Mouse (Mus musculus): ENCODE results near the gene Nans. TPM values are rescaled to one million over a fixed set of nuclear protein-coding genes. Genes with fewer than 3 reads are reported as not detected.
A peak's percentile ranks its signal among the peaks of the same experiment; 100 is the strongest.

The Nans gene
- total RNA-seq, 2 experiments from 2014 or later = 39.9 to 52.9 TPM

DNA sequence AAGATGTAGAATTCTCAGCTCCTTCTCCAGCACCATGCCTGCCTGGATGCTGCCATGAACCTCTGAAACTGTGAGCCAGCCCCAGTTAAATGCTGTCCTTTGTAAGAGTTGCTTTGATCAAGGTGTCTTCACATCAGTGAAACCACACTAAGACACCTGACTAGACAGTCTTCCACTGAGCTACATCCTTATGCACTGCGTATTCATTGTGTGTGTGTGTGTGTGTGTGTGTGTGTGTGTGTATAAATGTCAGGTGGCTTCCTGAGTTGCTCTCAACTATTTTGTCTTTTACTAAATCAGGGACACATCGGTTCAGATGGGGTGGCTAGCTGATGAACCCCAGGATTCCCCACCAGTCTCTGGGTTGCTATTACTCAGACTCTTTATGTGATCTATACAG lies 10.0 kb upstream of the Nans start:
- ATAC-seq (ENCODE audit: poor library complexity, severe bottlenecking) = no peak

DNA sequence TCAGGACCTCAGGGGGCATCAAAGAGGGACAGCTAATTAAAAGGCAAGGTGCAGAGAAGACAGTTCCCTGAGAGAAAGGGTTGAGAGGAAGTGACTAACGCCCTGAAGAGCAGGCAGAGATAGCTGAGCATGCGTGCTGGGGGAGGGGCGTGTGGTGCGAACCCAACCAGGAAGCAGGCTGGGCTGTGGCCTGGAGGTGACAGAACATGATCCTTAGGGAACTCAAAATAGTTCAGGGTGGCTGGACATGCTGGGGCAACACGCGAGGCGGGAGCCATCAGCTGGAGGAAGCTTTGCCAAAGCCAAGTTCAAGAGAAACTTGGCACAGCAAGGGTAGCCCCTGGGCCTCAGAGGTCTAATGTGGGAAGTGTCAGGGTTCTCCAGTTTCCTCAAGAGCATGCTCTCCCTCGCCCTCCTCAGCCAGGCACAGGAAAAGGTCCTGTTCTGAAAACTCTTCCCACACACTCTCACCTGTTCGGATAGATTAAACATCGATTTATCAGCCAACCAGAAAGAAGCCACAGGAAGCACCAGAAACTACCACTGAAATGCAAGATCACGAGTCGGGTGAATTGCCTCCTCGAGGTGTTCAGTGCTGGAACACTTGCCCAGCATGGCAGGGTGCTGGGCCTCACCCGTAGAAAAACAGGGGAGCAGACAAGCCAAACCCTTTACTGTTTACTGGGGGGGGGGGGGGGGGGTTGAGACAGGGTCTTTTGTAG lies 3.2 kb upstream of the Nans start:
- peak; percentile 78 for ATAC-seq (ENCODE audit: poor library complexity, severe bottlenecking)

DNA sequence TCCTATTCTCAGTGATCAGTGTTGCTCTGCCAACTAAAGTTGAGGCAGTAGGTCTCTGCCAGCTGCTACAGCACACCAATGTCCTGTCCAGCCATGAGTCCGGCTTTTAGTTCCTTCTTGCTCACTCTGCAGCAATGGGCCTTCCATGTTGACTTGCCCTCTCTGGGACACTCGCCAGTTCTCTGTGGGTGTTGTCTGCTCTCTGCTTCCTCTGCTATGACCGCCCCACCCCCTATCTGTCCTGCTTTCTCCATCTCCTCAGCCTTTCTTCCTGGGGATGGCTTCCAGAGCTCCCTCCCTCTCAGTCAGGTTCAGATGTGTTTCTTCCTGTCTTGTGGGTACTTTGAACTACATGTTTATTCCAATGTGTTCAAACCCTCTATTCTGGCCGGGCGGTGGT lies 1.7 kb upstream of the Nans start:
- no peak for ATAC-seq (ENCODE audit: poor library complexity, severe bottlenecking)

DNA sequence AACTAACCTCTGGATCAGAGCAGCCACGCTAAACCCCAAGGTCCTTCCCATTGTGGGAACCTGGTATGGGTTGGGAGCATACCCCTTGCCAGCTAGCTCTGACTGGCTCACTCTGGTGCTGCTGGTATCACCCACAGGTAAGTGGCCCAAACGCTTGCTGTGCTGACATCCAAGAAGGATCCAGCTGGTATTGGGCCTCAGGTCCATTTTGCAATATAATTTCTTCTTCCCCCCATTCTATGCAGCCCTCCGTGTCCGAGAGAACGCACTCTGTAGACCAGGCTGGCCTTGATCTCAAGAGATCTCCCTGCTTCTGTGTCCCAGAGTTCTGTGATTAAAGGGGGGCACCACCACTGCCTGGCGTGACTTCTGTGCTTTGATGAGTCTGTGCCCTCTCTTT lies 4.0 kb downstream of the Nans start:
- no peak for ATAC-seq (ENCODE audit: poor library complexity, severe bottlenecking)

DNA sequence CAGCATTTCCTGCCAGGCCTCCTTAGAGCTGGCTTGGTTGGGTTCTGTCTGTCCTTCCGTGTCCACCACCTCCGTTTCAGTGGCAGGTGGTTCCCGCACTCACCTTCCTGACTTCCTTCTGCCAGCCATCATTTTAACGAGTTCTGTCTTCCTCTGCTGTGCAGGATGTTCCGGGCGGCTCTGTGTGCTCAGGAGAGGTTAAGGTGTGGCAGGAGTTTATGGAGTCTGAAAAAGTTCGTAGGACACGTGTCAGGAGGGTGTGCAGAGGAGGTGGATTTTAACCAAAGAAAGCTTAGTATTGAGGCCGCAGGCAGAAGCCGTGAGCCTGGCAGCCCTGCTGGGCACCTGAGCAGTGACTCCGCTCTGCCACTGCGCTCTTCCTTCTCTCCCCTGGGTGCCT lies 6.5 kb downstream of the Nans start:
- ATAC-seq (ENCODE audit: poor library complexity, severe bottlenecking) = no peak

DNA sequence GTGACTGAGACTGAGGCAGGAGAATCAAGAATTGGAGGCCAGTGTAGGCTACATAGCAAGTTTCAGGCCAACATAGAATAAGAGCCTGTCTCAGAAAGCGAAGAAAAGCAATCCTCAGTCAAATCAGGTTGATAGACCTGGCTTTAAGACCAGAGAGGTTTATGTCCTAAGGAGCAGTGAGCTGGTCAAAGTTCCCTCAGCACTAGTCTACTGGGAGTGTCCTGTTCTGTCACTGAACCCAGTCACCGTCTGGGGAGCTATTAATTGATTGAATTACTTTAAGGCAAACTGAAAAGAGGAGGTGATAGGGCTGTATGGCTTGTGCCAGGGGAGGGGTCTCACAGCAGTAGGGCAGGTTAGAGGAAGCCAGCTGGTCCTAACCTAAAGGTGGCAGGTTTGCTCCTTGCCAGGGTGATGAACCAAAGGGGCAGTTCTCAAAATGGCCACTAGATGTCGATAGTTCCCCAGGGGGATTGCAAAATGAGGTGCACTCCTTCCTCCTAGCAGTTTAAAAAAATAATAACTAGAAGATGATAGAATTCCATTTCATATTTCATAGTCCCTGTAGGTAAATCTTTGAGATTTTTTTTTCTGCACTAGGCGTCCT lies 8.3 kb downstream of the Nans start:
- peak; percentile 90 for ATAC-seq (ENCODE audit: poor library complexity, severe bottlenecking)

DNA sequence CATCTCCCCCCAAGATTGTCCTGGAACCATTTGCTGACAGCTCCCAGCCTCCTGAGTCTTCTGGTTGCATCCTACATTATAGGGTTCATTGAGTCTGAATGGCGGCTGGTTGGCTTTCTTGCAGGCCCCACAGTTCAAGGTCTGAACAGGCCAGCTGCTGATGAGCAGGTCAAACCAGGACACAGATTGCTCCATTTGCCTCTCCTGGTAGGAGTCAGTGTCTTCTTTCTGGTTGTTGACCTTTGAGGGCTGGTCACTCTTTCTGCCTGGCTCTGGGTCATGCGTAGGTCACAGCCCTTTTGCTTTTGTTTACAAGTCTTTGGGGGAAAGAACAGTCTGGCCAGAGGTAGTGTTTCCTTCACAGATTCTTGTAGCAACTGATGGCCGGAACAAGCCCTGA lies 9.5 kb downstream of the Nans start:
- ATAC-seq (ENCODE audit: poor library complexity, severe bottlenecking) = no peak

DNA sequence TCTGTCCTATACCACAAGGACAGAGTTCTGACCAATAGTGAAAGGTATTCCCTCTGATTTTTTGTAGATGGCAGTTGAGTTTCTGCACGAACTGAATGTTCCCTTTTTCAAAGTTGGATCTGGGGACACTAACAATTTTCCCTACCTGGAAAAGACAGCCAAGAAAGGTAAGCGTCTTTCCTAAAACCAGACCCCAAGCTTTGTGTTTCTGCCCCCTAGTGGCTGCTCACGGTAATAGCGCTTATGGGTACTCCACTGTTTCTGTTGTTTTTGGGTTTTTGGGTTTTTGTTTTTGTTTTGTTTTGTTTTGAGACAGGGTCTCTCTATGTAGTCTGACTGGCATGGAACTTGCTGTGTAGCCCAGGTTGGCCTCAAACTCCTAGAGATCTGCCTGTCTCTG lies 9.9 kb downstream of the Nans start:
- no peak for ATAC-seq (ENCODE audit: poor library complexity, severe bottlenecking)

DNA sequence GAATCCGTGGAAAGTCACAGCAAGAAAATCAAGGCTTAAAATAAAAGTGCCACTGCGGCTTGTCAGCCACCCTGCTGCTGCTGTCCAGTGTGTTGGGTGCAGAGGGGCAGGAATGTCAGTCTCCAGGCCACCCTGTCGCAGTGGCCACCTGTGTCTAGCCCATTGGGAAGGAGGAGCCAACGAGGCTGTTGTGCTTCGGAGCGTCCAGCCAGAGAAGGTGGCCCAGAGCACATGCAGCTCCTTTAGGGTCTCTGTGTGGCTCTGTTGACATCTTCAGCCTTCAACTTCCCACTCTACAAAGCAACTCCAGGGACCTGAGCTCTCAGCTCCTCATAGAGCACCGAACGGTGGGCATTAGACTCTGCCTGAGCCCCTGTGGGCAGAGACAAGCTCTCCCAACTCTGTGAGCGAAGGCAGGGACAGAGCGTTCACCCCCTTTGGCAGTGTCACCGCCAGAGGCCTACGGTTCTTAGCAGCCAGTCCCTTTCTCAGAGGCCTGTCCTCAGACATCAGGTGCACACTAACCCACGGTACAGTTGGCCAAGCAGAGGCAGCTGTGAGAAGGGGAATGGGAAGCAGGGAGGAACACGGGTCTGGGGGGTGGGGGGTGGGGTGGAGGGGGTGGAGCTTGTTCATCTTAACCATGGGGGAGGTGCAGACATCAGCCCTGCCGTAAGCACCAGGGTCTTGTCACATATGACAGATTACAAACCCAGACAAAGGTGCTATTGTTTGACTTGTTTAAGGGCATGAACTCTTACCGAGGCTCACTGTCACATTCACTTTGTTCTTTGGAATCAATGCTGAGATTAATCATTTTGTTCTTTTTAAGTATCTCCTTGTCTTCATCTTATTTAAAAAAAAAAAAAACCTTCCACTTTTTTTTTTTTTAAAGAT lies 13.8 kb downstream of the Nans start:
- ATAC-seq (ENCODE audit: poor library complexity, severe bottlenecking) = no peak

DNA sequence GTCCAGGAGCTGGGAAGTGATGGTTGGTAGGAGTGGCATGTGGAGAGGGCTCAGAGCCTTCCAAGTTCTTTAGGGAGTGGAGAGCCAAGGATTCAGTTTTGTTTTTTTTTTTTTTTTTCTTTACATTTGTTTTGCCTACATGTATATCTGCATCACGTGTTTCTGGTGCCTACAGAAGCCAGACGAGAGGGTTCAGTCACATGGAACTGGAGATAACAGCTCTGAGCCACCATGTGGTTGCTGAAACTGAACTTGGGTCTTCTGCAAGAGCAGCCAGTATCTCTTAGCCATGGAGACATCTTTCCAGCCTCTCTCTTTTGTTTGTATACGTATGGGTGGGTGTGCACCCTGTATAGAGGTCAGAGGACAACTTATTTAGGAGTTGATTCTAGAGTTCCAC lies 14.8 kb downstream of the Nans start:
- no peak for ATAC-seq (ENCODE audit: poor library complexity, severe bottlenecking)

DNA sequence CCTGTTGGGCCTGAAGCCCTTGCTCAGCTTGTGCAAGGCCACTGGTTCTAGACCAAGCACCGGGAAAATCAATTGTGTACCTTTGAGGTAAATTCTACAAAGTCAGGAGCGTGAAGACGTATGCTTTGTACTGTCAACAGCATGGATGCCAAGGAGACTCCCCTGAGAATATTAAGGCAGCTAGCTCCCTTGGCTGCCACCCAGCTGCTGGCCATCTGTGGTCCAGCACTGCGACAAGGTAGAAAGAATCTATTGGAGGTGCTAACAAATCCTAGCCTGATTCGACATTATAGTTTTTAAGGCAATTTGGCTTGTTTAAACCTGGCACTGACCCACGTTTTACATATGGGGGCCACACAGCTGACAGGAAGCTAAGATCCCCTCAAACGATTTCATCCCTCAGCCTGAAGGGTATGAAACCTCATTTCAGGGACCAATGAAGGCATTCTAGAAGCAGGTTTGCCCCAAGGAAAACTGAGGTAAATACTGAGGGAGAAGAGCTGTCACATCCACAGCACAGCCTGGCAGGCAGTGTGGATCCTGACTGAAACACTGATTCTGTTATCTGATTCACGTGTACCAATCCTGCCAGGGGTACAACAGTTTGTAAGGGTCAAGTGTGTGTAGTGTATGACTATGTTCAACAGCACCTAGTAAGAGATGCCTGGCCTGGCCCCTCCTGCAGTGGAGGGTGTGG lies 16.5 kb downstream of the Nans start:
- no peak for ATAC-seq (ENCODE audit: poor library complexity, severe bottlenecking)

DNA sequence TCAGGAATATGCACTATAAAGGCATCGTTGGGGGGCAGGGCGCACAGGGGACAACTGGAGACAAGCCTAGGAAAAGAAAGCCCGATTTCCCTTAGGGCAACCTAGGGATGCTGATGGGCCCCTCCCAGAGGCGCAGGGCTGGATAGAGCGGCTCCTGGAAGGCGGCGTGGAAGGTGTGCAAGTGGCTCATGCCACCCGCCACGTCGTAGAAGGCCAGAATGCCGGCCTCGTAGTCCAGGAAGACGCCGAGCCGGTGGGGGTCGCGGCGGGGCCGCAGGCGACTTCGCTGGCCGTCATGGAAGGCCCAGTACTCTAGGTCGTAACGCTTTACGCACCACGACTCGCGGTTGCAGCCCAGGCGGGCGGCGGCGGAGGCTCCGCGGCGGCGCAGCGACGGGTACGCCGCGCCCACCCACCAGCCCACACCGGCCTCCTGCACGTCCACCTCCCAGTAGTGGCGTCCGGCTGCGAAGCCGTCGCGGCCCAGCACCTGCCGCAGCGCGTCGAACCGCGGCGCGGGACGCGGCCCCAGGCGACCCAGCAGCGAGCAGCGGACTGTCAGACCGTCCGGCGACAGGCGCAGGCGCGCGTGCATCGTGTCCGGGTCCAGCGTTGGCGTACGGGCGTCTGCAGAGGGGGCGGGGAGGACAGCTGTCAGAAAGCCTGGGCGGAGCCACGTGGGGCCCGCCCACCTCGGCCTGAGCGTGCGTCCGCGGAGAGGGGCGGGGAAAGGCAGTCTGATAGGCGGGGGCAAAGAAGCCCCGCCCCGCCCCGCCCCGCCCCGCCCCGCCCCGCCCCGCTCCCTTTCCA lies 18.0 kb downstream of the Nans start:
- ATAC-seq (ENCODE audit: poor library complexity, severe bottlenecking) = peak; percentile 99

DNA sequence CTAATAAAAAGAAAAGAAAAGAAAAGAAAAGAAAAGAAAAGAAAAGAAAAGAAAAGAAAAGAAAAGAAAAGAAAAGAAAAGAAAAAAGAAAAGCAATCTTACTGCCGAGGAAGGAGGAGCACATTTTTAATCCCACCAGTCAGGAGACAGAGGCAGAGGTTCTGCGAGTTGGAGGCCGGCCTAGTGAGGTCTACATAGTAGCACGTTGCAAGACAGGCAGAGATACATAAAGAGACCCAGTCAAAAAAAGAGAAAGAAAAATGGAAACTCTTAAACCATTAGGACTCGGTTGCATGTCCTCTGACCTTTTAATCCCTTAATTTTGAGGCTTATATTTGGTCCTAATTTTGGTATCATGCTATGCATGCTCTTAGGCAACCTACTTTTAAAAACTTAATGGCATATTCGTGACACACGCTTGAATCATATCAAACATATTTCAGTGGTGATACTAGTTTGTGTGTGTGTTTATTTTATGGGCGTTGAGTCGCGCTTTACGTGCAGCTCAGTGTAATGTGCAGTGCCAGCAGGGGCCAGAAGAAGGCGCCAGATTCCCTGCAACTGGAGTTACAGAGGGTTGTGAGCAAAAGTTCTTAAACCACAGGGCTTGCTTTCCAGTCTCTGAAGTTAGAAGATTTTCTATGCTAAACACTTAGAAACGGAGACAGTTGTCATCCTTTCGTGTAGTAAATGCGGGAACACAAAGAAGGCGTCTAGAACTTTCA lies 18.9 kb downstream of the Nans start:
- peak; percentile 71 for ATAC-seq (ENCODE audit: poor library complexity, severe bottlenecking)

DNA sequence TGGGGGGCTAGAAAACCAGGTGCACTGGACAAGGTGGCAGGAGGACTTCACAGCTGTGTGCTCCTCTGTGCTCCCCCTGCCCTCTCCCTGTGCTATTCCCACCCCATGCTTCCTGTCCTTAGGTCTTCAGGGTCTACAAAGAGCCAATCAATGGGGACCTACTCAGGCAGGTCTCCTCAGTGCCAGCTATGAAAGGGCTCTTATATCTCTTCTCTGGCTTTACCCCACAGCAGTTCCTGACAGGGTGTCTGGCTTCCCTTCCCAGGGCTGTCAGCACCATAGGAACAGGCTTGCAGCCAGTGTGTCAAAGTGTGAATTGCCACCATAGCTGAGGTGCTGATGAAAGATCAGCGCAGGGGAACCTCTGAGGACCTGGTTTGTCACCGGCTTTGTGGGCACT lies 31.4 kb downstream of the Nans start:
- ATAC-seq (ENCODE audit: poor library complexity, severe bottlenecking) = no peak

DNA sequence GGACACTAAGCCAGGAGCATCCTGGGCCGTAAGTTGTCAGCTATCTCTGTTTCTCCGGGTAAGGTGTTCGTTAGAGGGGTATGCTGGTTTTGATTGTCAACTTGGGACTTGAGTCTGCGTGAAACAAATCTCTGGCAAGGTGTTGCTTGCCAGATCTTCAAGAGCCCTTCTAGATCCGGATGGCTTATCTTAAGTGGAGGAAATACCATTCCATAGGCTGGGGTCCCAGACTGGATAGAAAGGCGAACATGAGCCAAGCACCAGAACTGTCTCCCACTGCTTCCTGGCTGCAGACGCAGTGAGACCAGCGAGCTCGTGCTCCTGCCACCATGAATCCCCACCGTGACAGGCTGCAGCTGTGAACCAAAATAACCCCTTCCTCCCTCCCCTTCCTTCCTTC lies 32.4 kb downstream of the Nans start:
- no peak for ATAC-seq (ENCODE audit: poor library complexity, severe bottlenecking)

DNA sequence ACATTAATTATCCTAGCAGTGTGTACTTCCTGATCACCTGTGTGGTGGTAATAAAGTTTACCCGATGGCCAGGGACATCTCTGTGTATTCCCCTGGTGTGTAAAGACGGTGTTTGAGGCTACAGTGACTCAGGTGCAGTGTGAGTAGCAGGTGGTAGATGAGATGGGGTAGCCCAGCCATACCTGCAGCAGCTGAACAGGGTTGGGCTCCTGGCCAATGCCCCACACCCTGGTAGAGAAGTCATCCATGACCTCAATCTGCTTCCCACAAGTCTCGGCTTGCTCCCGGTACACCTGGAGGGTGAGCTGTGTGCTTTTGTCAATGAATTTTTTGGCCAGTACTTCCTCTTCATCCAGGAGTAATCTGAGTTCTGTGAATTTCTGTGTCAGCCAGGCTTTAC lies 34.3 kb downstream of the Nans start:
- ATAC-seq (ENCODE audit: poor library complexity, severe bottlenecking) = no peak

DNA sequence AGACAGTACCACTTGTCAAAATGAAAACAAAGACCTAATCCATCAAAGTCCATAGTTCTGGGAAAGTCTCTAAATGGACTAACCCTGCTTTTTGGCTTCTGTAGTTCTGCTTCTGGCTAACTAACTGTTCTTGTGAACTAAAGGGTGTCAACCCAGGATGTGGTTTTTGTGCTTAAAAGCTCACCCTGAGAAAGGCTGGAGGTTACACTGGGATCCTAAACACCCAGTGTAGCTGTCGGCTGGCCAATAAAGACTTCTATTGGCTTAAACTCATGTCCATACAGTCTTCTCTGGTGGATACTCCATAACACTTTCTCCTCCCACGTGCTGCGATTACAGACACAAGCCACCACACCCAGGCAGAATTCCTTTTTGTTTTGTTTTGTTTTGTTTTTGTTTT lies 37.2 kb downstream of the Nans start:
- no peak for ATAC-seq (ENCODE audit: poor library complexity, severe bottlenecking)

DNA sequence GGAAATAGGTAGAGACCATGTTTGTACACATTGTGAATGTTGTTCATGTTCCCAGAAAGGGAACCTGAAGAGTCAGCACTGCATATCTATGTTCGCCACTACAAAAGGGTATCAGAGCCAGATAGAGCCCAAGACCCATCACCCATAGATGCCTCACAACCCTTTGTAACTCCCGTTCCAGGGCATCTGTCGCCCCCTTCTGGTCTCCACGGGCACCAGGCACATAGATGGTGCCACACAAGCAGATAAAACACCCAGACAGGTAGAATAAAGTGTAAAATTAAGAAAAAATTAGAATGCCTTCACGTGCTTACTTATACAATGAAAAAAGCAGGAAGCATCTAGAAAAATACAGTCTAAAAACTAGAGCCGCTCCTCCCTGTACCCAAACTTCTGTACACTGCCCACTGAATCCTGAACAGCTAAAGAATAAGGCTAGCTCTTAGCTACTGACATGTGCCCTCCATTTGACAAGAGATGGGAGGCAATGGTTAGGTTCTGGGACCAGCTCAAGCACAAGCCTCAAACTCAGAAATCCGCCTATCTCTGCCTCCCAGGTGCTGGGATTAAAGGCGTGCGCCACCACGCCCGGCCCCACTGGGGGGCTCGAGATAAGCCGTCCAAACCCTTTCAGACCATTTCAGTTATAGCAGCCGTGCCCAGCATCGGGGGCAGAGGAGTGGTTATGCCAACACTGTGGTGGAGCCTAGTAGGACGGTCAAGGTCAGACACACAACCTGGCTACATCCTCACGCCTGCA lies 37.9 kb downstream of the Nans start:
- peak; percentile 47; the same call in 1 of the 2 replicates for ATAC-seq (ENCODE audit: poor library complexity, severe bottlenecking)

DNA sequence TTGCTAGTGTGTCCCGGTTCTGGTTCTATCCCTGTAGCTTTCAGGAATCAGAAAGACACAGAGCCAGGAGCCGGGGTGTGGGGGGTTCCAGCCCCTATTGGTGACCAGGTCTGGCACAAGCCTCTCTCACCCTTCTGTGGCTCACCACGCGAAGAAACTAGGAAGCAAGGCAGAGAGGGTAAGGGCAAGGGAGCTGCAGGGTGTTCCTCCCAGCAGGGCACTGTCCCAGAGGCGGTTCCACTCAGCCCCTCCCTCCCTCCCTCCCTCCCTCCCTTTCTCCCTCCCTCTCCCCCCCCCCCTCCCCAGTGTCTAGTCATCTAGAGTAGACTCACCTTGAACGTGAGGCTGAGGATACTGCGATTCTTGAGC lies 38.5 kb downstream of the Nans start:
- ATAC-seq (ENCODE audit: poor library complexity, severe bottlenecking) = peak; percentile 91

All from megakaryocyte, adult 5-6 weeks (primary cell).